Mouse (Mus musculus) inflammation-experienced regulatory T-cells, adult 6 months (primary cell): ENCODE measurements around the gene Ngrn. TPM values are rescaled to one million over a fixed set of nuclear protein-coding genes. Genes with fewer than 3 reads are reported as not detected.

Experiments used
- ATAC-seq: one replicate; pipeline ENCODE4 v1.8.0; 2017
- polyA plus RNA-seq, 3 experiments: library from polyadenylated mRNA; unstranded; fragments of 100-300 nt; shearing (Covaris generic); gene quantifications; one replicate each; pipeline ENCODE4 v1.2.1; 2017

Gene Ngrn
- polyA plus RNA-seq, 3 experiments from 2014 or later: 25.0 to 31.5 (median 26.9) TPM

DNA sequence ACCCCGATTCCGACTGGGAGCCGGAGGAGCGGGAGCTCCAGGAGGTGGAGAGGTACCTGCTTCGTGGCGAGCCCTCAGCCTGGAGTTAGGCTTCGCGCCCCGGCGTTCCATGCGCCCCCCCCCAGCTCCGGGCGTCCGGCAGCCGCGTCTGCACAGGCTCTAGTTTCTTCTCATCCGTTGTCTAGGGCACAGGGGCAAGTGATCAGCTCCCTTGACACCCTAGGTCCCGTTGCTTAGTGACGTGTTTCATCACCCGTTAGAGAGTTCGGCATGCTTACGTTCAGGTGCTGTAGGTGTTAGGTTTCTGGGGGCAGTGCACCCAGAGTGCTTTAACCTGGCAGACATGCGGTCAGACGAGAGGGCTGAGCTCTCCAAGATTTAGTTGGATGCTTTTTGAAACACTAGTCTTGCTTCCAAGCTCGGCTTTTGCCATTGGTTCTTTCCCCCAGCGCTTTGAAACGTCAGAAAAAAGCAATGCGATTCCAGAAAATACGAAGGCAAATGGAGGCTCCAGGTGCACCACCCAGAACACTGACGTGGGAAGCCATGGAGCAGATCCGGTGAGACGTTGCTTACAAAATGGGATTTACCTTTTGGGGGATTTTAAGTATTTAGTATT lies 466 bp downstream of the Ngrn start:
- ATAC-seq: peak; percentile 53

DNA sequence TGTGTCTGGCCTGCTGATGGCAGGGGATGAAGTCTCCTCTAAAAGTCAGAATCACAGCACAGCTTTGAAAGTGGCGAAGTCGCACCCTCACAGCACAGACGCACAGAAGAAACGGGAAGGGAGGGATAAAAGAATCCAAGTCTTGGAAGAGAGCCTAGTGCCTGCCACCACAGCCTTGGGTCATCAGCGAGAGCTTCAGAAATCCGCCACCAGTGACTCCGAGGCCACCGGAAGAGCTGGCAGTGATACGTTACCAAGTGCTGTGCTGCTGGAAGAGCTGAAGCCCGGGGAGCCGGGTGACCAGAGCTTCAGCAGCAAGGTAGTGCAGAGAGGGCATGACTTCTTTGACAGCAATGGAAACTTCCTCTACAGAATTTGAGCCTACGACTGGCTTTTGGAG lies 3.6 kb downstream of the Ngrn start:
- ATAC-seq: no peak

DNA sequence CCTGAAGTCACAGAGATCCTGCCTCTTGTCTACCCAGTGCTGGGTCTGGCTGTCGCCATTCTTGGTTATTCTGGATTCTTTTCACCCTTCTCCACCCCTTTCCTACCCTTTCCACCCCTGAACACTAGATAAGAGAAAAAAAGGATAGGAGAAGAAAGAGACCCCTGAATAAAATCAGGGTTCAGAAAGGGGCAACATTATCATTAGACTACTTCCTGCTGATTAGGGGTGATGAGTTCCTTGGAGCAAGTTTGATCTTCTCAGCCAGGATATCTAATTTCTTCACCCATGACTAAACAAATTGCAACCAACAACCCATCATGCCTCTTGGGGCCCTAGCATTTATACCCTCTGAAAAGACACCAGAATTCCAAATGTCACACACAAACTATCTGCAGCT lies 6.7 kb downstream of the Ngrn start:
- no peak for ATAC-seq

DNA sequence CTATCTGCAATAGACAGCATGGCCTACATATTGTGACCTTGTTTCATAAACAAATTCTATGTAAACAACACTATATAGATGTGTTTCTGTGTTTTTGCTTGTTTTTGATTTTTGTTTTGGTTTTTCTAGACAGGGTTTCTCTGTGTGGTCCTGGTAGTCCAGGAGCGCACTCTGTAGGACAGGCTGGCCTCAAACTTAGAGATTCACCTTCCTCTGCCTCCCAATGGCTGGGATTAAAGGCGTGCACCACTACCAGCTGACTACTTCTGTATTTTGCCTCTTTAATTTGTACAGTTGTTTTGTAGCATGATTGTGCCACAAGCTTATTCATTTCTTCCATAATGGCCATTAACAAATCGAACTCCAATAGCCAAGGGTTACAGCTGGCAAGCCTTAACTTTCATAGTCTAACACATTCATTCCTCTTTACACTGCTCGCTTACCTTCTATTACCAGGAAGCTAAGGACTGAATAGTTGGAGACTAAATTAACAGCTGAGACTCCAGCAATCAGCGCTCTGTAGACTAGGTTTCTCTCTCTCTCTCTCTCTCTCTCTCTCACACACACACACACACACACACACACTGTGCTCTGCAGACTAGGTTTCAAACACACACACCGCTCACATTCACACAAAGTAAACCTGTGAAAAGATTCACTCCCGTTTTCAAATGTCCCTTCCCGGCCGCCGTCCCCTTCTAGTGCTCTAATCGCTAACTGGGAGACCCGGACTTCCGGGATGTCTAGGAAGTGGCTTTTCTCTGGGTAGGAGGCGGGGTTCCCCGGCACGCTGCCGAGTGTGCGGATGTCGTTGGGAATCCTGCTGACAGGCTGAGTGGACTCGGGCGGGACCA lies 8.1 kb downstream of the Ngrn start, which contains the start of gene Vps33b:
TSS of gene Vps33b (plus strand) at position 753 of the 854 bp plus-strand sequence.
- ATAC-seq: peak; percentile 98

DNA sequence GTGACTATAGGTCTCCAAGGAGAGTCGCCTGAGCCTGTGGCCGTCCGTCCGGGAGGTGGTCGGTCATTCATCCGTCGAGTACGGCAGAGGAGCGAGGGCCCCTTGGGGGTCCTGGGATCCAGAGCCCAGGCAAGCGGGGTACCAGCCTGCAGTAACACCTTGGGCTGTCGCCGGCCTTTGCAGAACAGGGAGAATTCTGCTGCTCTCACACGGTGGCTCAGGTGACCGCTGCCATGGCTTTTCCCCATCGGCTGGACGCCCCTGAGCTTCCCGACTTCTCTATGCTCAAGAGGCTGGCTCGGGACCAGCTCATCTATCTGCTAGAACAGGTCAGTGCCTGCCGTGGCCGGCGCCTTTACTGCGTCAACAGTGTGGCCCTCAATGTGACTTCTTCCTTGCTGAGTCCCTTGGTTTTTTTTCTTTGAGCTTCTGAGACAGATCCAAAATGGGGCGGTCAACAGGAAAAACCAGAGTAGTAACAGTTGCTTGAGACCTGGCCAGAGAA lies 8.8 kb downstream of the Ngrn start:
- ATAC-seq: no peak

DNA sequence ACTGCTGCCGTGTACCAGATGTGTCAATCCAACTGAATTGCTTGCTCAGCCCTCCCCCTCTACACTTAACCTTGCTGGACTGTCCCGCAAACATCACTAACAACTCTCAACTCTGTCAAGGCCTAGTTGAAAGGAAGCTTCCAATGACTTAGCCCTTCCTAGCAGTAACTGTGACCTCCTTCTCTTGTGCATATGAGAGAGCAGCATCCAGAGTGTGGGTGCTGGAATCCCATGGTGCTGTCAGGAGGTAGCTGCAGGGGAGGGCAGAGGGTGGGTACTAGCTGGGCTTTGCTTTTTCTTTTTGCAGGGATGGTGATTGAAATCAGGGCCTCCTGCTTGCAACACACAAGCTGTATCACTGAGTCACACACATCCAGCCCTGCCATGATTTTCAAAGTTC lies 12.4 kb downstream of the Ngrn start:
- ATAC-seq: no peak

DNA sequence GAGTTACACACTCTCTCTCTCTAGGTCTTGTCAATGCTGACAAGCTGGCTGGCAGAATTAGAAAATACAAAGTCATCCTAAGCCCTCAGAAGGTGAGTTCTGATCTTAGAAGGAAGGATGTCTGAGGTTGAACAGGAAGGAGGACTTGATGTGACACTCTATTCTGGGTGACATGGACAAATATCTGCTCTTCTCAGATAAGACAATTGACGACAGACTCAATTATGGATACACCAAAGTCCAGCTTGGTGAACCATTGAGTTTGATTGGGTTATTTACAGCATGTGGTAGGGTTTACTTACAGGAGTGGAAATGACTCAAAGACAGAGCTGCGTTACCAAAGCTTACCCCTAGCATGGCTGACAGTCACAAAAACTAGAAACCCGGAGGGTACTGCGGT lies 15.4 kb downstream of the Ngrn start:
- ATAC-seq: no peak

DNA sequence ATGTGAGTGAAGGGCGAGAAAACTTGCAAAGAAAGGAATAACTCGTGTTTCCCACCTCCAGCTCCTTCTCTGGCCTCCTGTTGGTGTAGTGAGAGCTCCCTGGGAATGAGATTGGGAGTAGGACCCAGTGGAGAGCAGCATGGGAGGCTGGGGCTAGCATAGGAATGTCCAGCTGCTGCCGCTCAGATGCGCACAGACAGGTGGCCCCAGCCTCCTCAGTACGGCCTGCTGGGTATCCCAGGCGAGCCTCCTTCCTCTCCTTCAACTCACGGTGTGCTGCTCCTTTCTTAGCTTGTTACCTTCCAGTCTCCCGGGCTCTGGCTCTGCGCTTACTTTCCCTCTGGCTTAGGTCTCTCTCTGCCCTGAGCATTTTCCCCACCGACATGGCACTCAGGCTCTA lies 19.0 kb downstream of the Ngrn start:
- ATAC-seq: no peak

DNA sequence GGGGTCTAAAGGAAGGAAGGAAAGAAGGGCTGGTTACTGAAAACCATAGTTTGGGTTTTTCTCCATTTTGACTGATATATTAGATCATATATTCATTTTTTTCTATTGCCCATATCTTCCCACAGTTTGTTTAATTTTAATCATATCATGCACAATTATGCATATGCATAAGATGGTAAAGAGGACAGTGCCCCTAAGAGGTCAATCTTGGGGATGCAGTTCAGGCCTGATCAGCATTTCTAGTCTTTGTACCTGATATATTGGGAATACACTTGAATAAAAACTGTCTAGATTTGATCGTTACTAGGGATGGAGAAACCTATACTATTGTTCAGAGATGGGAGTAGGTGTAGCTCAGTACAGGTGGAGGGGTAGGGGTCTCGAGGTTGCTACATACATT lies 20.0 kb downstream of the Ngrn start:
- ATAC-seq: no peak

DNA sequence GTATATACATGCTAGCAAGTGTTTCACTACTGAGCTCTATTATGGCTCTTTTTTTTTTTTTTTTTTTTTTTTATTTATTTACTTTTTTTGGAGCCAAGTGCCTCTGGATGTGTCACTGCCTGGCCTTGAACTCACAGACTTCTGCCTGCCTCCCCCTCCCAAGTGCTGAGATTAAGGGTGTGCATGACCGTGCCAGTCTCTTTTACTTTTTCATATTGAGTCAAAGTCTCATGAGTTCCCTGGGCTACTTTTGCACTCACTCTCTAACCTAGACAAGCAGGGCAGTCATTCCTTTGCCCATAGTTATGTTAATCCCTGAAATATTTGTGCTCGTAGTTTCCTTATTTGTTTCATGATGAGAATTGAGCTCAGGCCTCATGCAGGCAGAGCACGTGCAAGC lies 20.6 kb downstream of the Ngrn start:
- no peak for ATAC-seq

DNA sequence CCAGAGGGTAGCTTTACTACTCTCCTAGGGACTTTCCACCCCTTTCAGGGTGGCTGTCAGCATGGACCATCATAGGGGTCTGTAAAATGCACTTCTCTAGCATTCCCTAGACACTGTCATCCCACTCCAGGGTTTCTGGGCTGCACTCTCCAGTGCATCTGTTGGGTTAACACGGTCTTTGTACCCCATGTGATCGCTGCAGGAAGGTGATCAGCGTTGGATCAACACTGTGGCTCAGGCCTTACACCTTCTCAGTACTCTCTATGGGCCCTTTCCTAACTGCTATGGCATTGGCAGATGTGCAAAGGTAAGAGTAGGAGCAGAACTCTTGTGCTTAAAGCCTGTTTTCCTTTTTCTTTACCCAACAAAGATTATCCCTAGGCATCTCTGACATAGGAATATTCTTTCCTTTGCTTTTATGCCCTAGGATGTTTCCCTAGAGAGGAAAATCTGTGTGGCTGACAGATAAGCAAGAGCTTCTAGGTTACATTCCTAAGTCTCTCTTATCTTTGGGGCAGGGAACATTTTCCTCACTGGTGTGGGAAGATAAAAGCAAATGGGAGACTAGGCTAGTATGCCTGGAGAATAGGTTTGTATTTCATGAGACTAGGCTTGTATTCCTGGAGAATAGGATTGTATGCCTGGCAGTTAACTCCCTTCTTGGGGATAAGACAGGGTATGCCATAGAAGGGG lies 22.4 kb downstream of the Ngrn start:
- ATAC-seq: no peak

DNA sequence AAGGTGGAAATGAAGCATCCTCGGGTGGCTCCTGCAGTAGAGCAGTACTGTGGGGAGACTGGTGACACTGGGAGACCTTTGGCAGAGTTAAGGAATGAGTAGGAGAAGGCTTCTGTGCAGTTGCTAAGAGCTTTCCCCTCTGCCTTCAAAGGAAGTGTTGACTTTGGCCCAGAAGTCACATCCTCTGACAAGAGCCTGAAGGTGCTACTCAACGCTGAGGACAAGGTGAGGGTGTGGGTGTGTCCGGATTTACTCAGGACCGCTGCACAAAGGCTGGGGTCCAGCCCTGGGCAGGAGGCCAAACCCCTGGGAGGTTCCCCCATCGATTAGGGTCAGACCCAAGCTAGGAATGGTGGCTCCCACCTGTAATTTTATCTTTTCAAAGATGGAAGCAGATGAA lies 23.4 kb downstream of the Ngrn start:
- ATAC-seq: no peak

DNA sequence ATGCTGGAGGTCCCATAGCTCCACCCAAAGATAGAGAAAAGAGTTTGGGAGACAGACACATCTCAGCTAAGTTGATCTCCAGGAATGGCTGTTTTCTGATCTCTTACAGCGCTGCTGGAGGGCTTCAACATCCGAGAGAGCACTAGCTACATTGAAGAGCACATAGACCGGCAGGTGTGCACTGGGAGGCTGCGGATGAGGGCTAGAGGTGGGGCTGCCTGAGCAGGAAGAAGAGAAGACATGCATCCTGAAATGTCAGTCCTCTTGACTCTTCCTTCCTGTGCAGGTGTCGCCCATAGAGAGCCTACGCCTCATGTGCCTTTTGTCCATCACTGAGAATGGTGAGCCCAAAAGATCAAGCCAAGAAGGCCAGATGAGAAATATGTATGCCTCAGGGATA lies 24.7 kb downstream of the Ngrn start:
- ATAC-seq: no peak

DNA sequence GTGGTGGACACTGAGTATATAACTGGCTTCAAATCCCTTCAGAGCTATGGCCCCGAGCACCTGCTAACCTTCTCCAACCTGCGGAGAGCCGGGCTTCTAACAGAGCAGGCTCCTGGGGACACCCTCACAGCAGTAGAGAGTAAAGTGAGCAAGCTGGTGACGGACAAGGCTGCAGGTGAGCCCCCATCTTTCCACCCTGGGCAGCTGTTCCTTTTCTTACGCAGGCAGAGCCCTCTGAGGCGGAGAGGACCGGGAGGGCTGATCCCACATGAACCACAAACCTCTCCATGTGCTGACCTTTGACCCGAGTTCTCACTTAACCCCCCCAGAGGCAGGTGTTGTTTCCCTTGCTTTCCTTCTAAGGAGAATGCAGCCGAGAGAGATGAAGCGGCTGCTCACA lies 26.7 kb downstream of the Ngrn start:
- no peak for ATAC-seq

DNA sequence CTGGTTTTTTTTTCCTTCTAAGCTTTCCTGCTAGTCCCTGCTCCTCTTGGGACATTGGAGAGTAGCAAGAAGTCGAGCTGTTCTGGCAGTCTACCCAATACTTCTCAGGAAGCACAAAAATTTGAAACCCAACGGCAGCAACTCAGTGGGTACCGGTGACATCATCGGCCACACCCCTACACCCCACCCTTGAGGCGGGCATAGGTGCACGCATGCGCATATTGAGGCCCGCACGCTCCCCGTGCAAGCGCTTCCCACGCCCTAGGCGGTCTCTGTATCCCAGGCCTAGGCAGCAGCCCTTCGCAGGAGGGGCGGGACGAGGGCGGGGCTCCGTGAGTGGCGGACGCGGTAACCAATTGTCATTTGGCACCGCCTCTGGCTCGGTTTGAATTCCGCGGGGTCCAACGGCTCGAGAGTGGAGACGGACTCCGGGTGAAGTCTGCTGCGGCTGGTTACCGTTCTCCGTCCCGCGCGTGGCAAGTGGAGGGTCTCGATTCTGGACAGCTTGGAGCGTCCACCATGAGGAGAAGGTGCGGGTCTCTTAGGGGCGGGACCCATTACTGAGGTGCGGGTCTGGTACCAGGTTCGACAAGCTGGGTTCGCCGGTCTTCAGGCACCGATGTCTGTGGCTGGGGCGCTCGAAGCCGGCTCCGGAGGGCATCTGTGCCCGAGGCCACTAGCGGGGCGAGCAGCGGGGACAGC lies 33.2 kb downstream of the Ngrn start, which contains the start of gene Prc1:
TSS of gene Prc1 (plus strand) at position 389 of the 702 bp plus-strand sequence.
- ATAC-seq: peak; percentile 96

DNA sequence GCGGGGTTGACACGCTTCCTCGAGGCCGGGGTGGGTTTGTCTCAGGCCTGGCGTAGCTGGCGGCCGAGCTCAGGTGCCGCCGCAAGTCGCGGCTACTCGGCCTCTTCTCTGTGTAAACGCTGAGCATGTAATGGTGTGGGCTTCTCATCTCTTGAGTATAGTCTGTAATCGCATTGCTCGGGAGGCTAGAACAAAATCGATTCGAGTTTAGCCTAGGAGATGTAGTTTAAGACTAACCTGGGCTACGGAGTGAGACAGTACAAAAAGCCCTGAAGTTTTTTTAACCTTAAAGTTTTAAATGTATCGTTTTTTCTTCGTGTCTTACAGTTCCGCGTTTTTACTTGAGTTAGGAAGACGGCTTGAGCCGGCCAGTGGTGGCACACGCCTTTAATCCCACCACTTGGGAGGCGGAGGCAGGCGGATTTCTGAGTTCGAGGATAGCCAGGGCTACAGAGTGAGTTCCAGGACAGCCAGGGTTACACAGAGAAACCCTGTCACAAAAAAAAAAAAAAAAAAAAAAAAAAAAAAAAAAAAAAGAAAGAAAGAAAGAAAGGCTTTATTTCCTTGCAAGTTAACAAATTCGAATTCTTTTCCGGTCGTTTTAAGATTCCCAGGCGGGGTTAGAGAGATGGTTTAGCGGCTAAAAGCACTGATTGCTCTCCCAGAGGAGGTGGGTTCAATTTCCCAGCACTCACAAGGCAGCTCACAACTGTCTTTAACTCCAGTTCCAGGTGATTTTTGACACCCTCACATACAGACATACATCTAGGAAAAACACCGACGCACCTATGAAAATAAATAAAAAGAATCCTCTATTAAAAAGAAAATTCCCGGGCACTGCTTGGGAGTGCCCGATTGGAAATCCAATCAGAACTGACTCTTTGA lies 34.0 kb downstream of the Ngrn start:
- ATAC-seq: no peak

DNA sequence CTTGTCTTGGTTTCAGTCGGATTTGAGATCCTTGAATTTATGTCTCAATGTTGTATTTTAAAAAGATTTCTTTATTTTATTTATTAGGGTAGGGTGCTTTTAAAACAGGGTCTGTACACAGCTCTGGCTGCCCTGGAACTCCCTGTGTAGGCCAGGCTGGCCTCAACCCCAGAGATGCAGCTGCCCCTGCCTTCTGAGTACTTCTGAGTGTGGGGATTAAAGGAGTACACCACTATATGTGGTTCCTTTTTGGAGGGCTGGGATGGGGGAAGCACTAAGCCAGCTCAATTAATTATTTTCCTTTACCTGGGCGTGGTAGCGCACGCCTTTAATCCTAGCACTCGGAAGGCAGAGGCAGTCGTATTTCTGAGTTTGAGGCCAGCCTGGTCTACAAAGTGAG lies 35.4 kb downstream of the Ngrn start:
- no peak for ATAC-seq

DNA sequence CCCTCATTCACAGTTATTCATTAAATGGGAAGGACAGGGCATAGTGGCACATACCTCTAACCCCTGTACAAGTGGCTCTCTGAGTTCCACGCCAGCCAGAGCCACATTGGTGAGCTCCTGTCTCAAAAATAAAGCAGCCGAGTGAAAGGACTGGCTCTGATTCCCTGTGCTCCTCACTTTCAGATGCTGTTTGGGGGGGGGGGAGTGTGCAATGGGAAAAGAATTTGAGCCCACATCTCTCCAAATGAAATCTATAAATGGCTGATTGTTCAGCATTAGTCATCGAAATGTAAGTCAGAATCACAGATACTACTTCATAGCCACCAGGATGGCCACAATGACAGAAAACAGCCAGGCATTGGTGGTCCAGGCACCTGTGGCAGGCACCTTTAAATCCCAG lies 36.0 kb downstream of the Ngrn start:
- ATAC-seq: no peak

DNA sequence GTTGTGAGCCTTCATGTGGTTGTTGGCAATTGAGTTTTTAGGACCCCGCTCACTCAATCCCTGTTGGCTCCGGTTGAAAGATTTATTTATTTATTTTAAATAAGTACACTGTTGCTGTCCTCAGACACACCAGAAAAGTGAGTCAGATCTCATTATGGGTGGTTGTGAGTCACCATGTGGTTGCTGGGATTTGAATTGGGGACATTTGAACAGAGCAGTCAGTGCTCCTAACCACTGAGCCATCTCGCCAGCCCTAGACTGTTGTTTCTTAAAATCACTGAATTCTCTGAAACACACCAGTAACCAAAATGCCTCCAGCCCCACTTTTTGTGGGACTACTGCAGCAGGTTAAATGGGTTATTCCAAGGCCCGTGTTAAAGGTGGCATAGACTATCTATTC lies 37.7 kb downstream of the Ngrn start:
- ATAC-seq: no peak

DNA sequence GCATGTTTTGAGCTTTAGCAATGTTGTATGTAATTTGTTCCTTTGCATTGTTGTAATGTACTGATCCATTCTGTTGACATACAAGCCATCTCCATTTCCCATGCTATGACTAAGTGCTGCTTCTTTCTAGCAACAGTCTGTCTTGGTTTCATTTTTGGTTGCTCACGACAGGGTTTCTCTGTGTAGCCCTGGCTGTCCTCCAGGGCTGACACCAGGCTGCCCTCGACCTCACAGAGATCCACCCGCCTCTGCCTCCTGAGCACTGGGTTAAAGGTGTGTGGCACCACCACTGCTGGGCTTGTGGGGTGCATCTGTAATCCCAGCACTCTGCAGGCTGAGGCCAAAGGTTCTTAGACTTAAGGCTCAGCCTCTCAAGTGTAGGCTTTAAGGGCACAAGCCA lies 38.6 kb downstream of the Ngrn start:
- peak; percentile 79 for ATAC-seq

DNA sequence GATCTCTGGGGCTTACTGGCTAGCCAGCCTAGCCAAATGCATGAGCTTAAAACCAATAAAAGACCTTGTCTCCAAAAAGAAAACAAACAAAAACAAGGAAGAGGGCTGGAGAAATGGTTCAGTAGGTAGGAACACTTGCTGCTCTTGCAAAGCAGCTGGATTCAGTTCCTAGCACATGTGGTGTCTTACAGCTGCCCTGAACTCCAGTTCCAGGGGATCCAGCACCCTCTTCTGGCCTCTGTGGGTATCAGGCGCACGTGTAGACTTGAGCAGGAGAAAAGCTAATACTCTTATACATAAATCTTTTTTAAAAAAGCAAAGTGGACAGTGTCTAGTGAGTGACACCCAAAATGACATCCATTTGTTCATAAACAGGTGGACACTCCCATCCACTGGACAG lies 40.5 kb downstream of the Ngrn start:
- no peak for ATAC-seq

DNA sequence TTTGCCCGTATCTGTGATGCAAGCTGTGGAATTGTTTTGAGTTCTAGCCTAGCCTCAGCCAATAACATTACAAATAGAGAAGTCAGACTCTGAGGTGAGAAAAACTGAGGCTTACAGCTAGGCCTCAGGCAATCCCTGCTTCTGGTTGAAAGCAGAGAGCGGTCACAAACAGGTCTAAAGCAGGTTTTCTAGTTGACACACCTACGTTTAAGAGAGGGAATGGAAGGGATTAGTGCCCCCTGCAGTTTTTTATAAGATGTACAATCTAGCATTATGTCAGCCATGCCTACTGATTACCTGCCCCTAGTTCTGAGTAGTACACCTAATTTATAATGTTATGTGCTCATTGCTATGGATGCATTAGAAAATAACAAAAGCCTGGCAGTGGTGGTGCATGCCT lies 46.8 kb downstream of the Ngrn start:
- no peak for ATAC-seq
